Mouse (Mus musculus): ENCODE data around the gene Armh2. TPM values are rescaled to one million over a fixed set of nuclear protein-coding genes. Genes with fewer than 3 reads are reported as not detected.
"Not testable (repeated sequence)": the region's sequence is repeated elsewhere in the genome, so short reads cannot be mapped to it uniquely, and the experiment has no call there.

The Armh2 gene
- polyA plus RNA-seq, 1 experiment from 2014 or later = not detected

DNA sequence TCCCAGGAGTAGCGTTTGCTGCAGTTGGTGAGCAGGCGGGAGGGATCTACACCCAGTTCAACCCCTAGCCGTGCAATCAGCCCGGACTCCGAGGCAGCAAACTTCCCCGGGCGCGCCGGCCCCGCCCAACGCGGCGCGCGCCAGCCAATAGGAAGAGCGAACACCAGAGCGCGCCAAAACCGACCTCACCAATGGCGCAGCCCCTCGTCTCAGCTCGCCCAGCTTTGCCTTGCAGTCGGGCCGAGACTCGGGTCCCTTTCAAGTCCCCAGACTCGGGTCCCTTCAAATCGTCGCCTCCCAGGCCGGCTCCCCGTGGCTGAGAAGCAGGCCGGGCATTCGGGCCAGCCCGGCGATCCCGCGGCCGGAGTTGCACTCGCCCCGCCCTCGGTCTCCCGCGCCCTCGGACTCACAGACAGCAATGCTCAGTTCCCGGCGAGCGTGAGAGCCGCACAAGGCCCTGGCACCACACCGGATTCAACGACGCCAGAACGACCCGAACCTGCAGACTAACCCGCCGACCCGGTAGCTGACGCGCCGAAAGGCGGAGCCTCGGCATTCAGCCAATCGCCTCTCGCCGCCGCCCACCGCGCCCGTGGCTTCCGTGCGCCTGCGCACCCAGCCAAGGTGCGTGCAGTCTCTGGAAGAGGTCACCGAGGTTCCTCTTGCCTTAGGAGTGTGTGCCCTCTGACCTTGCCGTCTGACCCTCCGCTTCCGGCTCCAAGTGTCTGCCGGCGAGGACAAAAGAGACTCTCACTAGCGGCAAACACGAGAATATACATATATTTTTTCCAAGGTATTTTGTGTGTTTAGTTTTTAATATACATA, 20.6 kb downstream of the Armh2 start, which contains the start of gene Gmnn:
TSS of gene Gmnn (minus strand) at position 521 of the 825 bp plus-strand sequence.
- Histone ChIP-seq H3K27me3 (replicated peaks; ENCODE audit: control insufficient read depth, insufficient read depth, low read length) (no peaks in the 10 kb centered on the region), H3K9me3 (ENCODE audit: control insufficient read depth, low read length) (no peaks in the 10 kb centered on the region), H3K4me2 (ENCODE audit: low read depth, low read length) (peak within 1 kb of the TSS; percentile 62), H3K9ac (ENCODE audit: low read depth, low read length) (peak within 1 kb of the TSS; percentile 86), H3K4me3 (ENCODE audit: low read depth, low read length) (peak within 1 kb of the TSS; percentile 97), H3K36me3 (ENCODE audit: control insufficient read depth, insufficient read depth, low read length) (peaks cover 13% of the 10 kb centered on the region), H3K27ac (replicated peaks; ENCODE audit: low read depth, low read length) (peak within 1 kb of the TSS; percentile 93), H3K4me1 (ENCODE audit: control insufficient read depth, insufficient read depth, low read length) (peaks cover 7% of the 10 kb centered on the region; the same call in 1 of the 2 replicates)
- peak; percentile 95 for DNase-seq (ENCODE audit: low spot score)
- peak; percentile 98 for ATAC-seq (ENCODE audit: low read depth)
- under 1% methylated on average over 48 of the region's 79 CpGs for WGBS

DNA sequence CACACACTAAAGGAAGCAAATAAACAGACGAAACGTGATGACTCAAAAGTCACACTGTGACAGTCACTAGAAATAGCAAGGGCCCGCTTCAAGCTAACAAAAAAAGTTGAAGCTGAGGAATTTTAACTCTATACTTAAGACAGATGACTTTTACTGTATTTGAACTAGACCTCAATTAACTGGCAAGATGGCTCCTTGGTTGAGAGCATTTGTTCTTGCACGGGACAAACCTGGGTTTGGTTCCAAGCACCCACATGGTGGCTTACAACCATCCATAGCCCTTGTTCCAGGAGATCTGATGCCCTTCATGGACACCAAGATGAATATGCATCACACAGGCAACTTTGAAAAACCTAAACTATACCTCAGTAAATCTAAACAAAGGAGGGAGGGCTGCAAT, 21.2 kb downstream of the Armh2 start:
- H3K4me1 ChIP-seq (ENCODE audit: control insufficient read depth, insufficient read depth, low read length) = peaks cover 7% of the 10 kb centered on the region; the same call in 1 of the 2 replicates
- H3K36me3 ChIP-seq (ENCODE audit: control insufficient read depth, insufficient read depth, low read length) = 0 out of 2 replicates have a peak, but pooled peaks cover 7% of the 10 kb centered on the region
- H3K27ac ChIP-seq (replicated peaks; ENCODE audit: low read depth, low read length) = 0 out of 2 replicates have a peak overlapping the region, but pooled peaks have one; percentile 93
- ATAC-seq (ENCODE audit: low read depth) (no peak), DNase-seq (ENCODE audit: low spot score) (no peak)
- H3K27me3 ChIP-seq (replicated peaks; ENCODE audit: control insufficient read depth, insufficient read depth, low read length) = no peaks in the 10 kb centered on the region
- peak overlapping the region; percentile 62 for H3K4me2 ChIP-seq (ENCODE audit: low read depth, low read length)
- peak overlapping the region; percentile 86 for H3K9ac ChIP-seq (ENCODE audit: low read depth, low read length)
- 36% methylated on average over 4 of the region's 4 CpGs for WGBS
- H3K4me3 ChIP-seq (ENCODE audit: low read depth, low read length) = peak overlapping the region; percentile 97
- H3K9me3 ChIP-seq (ENCODE audit: control insufficient read depth, low read length) = no peaks in the 10 kb centered on the region

GRCm38 (mm10) chr13:24767809-24768208, 26.8 kb downstream of the Armh2 start:
- H3K27me3 ChIP-seq (replicated peaks; ENCODE audit: control insufficient read depth, insufficient read depth, low read length); DNase-seq (ENCODE audit: low spot score); H3K36me3 ChIP-seq (ENCODE audit: control insufficient read depth, insufficient read depth, low read length); H3K9me3 ChIP-seq (ENCODE audit: control insufficient read depth, low read length); H3K9ac ChIP-seq (ENCODE audit: low read depth, low read length); H3K4me2 ChIP-seq (ENCODE audit: low read depth, low read length); H3K27ac ChIP-seq (replicated peaks; ENCODE audit: low read depth, low read length); H3K4me3 ChIP-seq (ENCODE audit: low read depth, low read length); H3K4me1 ChIP-seq (ENCODE audit: control insufficient read depth, insufficient read depth, low read length); ATAC-seq (ENCODE audit: low read depth): not testable (repeated sequence)
- WGBS = 50% methylated on average over 4 of the region's 4 CpGs

- not testable (repeated sequence) for H3K4me2 ChIP-seq (ENCODE audit: low read depth, low read length); H3K4me1 ChIP-seq (ENCODE audit: control insufficient read depth, insufficient read depth, low read length); H3K27me3 ChIP-seq (replicated peaks; ENCODE audit: control insufficient read depth, insufficient read depth, low read length); H3K4me3 ChIP-seq (ENCODE audit: low read depth, low read length); DNase-seq (ENCODE audit: low spot score); H3K27ac ChIP-seq (replicated peaks; ENCODE audit: low read depth, low read length); H3K36me3 ChIP-seq (ENCODE audit: control insufficient read depth, insufficient read depth, low read length); ATAC-seq (ENCODE audit: low read depth); H3K9ac ChIP-seq (ENCODE audit: low read depth, low read length); H3K9me3 ChIP-seq (ENCODE audit: control insufficient read depth, low read length)
- WGBS = 94% methylated on average over 10 of the region's 10 CpGs
Measured at GRCm38 (mm10) chr13:24771482-24771881, 30.4 kb downstream of the Armh2 start.

GRCm38 (mm10) chr13:24776146-24776844, 35.3 kb downstream of the Armh2 start:
- H3K4me2 ChIP-seq (ENCODE audit: low read depth, low read length) = no peak overlapping the region
- DNase-seq (ENCODE audit: low spot score) (peak; percentile 74), ATAC-seq (ENCODE audit: low read depth) (no peak)
- no peaks in the 10 kb centered on the region for H3K9me3 ChIP-seq (ENCODE audit: control insufficient read depth, low read length)
- H3K4me1 ChIP-seq (ENCODE audit: control insufficient read depth, insufficient read depth, low read length) = no peaks in the 10 kb centered on the region
- H3K27ac ChIP-seq (replicated peaks; ENCODE audit: low read depth, low read length) = no peak overlapping the region
- H3K9ac ChIP-seq (ENCODE audit: low read depth, low read length) = no peak overlapping the region
- no peaks in the 10 kb centered on the region for H3K36me3 ChIP-seq (ENCODE audit: control insufficient read depth, insufficient read depth, low read length)
- H3K27me3 ChIP-seq (replicated peaks; ENCODE audit: control insufficient read depth, insufficient read depth, low read length) = no peaks in the 10 kb centered on the region
- WGBS = 52% methylated on average over 7 of the region's 7 CpGs
- no peak overlapping the region for H3K4me3 ChIP-seq (ENCODE audit: low read depth, low read length)

DNA sequence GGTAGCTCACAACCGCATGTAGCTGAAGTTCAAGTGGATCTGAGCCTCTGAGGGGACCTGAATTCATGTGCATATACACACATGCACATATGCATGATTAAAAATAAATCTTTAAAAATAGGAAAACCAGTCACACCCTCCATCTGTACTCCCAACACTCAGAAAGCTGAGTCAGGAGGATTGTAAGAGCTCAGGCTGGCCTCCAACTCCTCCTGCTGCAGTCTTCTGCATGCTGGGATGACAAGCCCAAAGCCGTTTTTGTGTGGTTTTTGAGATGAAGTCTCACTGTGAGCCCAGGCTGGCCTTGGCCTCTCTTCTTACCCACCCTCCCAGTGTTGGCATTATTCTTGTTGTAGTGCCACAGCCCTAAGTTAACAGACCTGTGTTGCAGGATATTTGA, 37.0 kb downstream of the Armh2 start:
- no peak overlapping the region for H3K4me2 ChIP-seq (ENCODE audit: low read depth, low read length)
- no peak for ATAC-seq (ENCODE audit: low read depth)
- no peaks in the 10 kb centered on the region for H3K36me3 ChIP-seq (ENCODE audit: control insufficient read depth, insufficient read depth, low read length)
- H3K27me3 ChIP-seq (replicated peaks; ENCODE audit: control insufficient read depth, insufficient read depth, low read length) = no peaks in the 10 kb centered on the region
- no peaks in the 10 kb centered on the region for H3K9me3 ChIP-seq (ENCODE audit: control insufficient read depth, low read length)
- H3K4me1 ChIP-seq (ENCODE audit: control insufficient read depth, insufficient read depth, low read length) = no peaks in the 10 kb centered on the region
- H3K9ac ChIP-seq (ENCODE audit: low read depth, low read length) = no peak overlapping the region
- no peak overlapping the region for H3K27ac ChIP-seq (replicated peaks; ENCODE audit: low read depth, low read length)
- no peak overlapping the region for H3K4me3 ChIP-seq (ENCODE audit: low read depth, low read length)
- 67% methylated on average over 2 of the region's 2 CpGs for WGBS
- no peak for DNase-seq (ENCODE audit: low spot score)

GRCm38 (mm10) chr13:24778706-24779380, 37.8 kb downstream of the Armh2 start:
- no peak for ATAC-seq (ENCODE audit: low read depth)
- Histone ChIP-seq H3K36me3 (ENCODE audit: control insufficient read depth, insufficient read depth, low read length) (no peaks in the 10 kb centered on the region), H3K9me3 (ENCODE audit: control insufficient read depth, low read length) (no peaks in the 10 kb centered on the region), H3K4me2 (ENCODE audit: low read depth, low read length) (no peak overlapping the region), H3K4me1 (ENCODE audit: control insufficient read depth, insufficient read depth, low read length) (no peaks in the 10 kb centered on the region), H3K27ac (replicated peaks; ENCODE audit: low read depth, low read length) (no peak overlapping the region), H3K9ac (ENCODE audit: low read depth, low read length) (no peak overlapping the region), H3K4me3 (ENCODE audit: low read depth, low read length) (no peak overlapping the region), H3K27me3 (replicated peaks; ENCODE audit: control insufficient read depth, insufficient read depth, low read length) (no peaks in the 10 kb centered on the region)
- DNase-seq (ENCODE audit: low spot score) = no peak
- WGBS = 70% methylated on average over 8 of the region's 8 CpGs

DNA sequence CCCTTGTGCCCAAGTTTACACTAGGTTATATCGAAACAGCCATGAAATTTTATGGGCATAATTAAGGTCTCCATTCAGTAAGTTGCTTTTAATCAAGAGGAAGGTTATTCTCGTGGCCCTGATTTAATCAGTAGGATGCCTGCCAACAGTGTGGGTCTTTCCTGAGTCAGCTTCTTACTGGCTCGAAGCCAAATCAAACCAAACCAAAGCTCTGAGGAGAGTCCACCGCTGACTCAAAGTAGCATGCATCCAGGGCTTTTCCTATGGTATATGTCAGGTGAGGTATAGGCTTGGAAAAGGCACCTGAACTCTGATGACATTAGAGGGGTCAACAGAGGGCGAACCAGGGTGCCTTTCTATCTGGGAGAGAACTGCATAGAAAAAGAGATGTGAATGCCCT, 40.9 kb downstream of the Armh2 start:
- no peaks in the 10 kb centered on the region for H3K36me3 ChIP-seq (ENCODE audit: control insufficient read depth, insufficient read depth, low read length)
- H3K9me3 ChIP-seq (ENCODE audit: control insufficient read depth, low read length) = no peaks in the 10 kb centered on the region
- no peaks in the 10 kb centered on the region for H3K4me1 ChIP-seq (ENCODE audit: control insufficient read depth, insufficient read depth, low read length)
- H3K4me3 ChIP-seq (ENCODE audit: low read depth, low read length) = no peak overlapping the region
- ATAC-seq (ENCODE audit: low read depth) = no peak
- H3K27ac ChIP-seq (replicated peaks; ENCODE audit: low read depth, low read length) = no peak overlapping the region
- no peak overlapping the region for H3K4me2 ChIP-seq (ENCODE audit: low read depth, low read length)
- H3K9ac ChIP-seq (ENCODE audit: low read depth, low read length) = no peak overlapping the region
- no peaks in the 10 kb centered on the region for H3K27me3 ChIP-seq (replicated peaks; ENCODE audit: control insufficient read depth, insufficient read depth, low read length)
- 57% methylated on average over 5 of the region's 5 CpGs for WGBS
- peak; percentile 29 for DNase-seq (ENCODE audit: low spot score)
